Mouse (Mus musculus) forebrain, embryonic 10.5 days (tissue): ENCODE data around the gene Habp2. TPM values are rescaled to one million over a fixed set of nuclear protein-coding genes. Genes with fewer than 3 reads are reported as not detected.

Experiments
- DNase-seq: peaks from one replicate; pipeline ENCODE4 v3.0.0-alpha.2; 2017; ENCODE audit warnings: low spot score; ENCODE audit errors: extremely low spot score
- H3K27ac ChIP-seq: fragments of 300-500 bp; sonication (generic); 2 replicates; pipeline ENCODE4 v1.5.1; 2016; ENCODE audit warnings: mild to moderate bottlenecking
- H3K27me3 ChIP-seq: fragments of 300-500 bp; sonication (generic); 2 replicates; pipeline ENCODE4 v1.6.1; 2016; ENCODE audit warnings: mild to moderate bottlenecking; ENCODE audit not compliant: poor library complexity, severe bottlenecking
- H3K36me3 ChIP-seq: fragments of 300-500 bp; sonication (generic); replicated peaks from 2 replicates; pipeline ENCODE4 v1.6.1; 2016; ENCODE audit warnings: mild to moderate bottlenecking, moderate library complexity
- H3K4me1 ChIP-seq: fragments of 300-500 bp; sonication (generic); 2 replicates; pipeline ENCODE4 v1.6.1; 2016
- H3K4me3 ChIP-seq: fragments of 300-500 bp; sonication (generic); 2 replicates; pipeline ENCODE4 v1.5.1; 2016; ENCODE audit warnings: mild to moderate bottlenecking, moderate library complexity
- H3K9me3 ChIP-seq: fragments of 300-500 bp; sonication (generic); 2 replicates; pipeline ENCODE4 v1.6.1; 2016; ENCODE audit warnings: mild to moderate bottlenecking, moderate library complexity
- WGBS: fragments of 180-500 bp; shearing (Covaris S2); methylation state at CpG from one replicate; pipeline ENCODE4 v1.1.7; 2016; 5-methylcytosine and 5-hydroxymethylcytosine counted together
- polyA plus RNA-seq: library from polyadenylated mRNA; unstranded; fragments of >200 nt; fragmentation: Nextera tagmentation; extraction: Ambion mirVana; gene quantifications from 2 replicates; pipeline ENCODE4 v1.2.1, GENCODE M21; 2016

Gene Habp2
- polyA plus RNA-seq, 1 experiment from 2014 or later: not detected

DNA sequence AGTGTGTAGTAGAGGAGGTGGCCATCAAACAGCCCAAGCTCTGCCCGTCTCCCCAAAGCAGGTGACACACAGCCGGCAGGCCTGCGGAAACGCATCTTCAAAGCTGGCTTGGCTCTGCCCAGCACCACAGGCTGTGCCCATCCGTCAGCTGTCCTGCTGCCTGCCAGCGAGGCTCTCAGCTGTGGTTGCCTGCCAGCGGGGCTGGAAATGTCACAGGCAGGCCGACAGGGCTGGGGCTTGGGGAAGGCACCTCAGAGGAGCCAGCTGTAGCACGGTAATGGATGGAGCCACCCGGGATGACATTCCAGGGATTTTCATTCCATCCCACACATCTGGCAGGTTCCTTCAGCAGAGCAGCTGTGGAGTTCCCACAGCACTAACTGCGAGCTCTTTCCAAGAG lies 13.9 kb downstream of the Habp2 start:
- 88% methylated on average over 11 of the region's 11 CpGs for WGBS
- H3K4me3 ChIP-seq: no peak overlapping the region
- DNase-seq: no peak
- H3K36me3 ChIP-seq: no peaks in the 10 kb centered on the region
- H3K4me1 ChIP-seq: peaks cover 7% of the 10 kb centered on the region; the same call in 1 of the 2 replicates
- no peak overlapping the region for H3K27ac ChIP-seq
- 0 out of 2 replicates have a peak, but pooled peaks cover 3% of the 10 kb centered on the region for H3K27me3 ChIP-seq
- no peaks in the 10 kb centered on the region for H3K9me3 ChIP-seq

DNA sequence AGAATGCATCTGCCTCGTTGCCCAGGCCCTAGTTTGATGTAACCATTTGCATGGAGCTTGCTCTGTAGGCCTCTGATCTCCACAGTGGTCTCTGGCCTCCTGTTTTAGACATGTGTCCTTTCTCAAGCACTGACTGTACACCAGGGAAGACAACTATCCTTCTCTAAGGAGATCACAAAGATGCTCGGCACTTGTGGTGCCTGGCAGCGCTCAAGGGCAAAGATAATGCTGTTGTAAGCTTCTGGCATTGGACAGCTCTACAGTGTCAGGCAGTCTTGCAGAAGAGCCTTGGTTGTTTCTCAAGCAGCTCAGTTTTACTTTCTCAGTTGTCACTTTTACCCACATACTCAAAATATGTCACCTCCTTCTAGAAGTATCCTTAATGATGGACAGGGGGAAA lies 29.6 kb downstream of the Habp2 start:
- WGBS: 84% methylated on average over 3 of the region's 3 CpGs
- no peak for DNase-seq
- peaks cover 22% of the 10 kb centered on the region; the same call in 1 of the 2 replicates for H3K27me3 ChIP-seq
- H3K4me1 ChIP-seq: peaks cover 19% of the 10 kb centered on the region
- no peaks in the 10 kb centered on the region for H3K9me3 ChIP-seq
- H3K27ac ChIP-seq: no peak overlapping the region
- no peaks in the 10 kb centered on the region for H3K36me3 ChIP-seq
- H3K4me3 ChIP-seq: no peak overlapping the region

DNA sequence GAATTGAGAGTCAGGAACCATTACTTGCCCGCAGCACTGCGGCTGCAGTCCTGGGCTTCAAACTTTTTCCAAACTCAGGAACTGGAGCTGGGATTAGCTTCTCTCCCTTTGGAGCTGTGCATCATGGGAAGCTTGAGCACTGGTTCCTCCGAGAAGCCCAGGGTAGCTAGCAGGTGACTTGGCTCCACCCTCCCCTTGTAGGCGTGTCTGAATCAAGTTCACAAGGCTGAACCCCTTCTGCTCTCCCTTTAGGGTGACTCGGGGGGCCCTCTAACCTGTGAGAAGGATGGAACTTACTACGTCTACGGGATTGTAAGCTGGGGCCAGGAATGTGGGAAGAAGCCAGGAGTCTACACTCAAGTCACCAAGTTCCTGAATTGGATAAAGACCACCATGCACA lies 32.3 kb downstream of the Habp2 start:
- no peak overlapping the region; the same call in 1 of the 2 replicates for H3K27ac ChIP-seq
- peaks cover 24% of the 10 kb centered on the region for H3K4me1 ChIP-seq
- no peak overlapping the region for H3K4me3 ChIP-seq
- H3K36me3 ChIP-seq: no peaks in the 10 kb centered on the region
- no peak for DNase-seq
- WGBS: 92% methylated on average over 7 of the region's 7 CpGs
- H3K27me3 ChIP-seq: peaks cover 33% of the 10 kb centered on the region; the same call in 1 of the 2 replicates
- H3K9me3 ChIP-seq: no peaks in the 10 kb centered on the region

DNA sequence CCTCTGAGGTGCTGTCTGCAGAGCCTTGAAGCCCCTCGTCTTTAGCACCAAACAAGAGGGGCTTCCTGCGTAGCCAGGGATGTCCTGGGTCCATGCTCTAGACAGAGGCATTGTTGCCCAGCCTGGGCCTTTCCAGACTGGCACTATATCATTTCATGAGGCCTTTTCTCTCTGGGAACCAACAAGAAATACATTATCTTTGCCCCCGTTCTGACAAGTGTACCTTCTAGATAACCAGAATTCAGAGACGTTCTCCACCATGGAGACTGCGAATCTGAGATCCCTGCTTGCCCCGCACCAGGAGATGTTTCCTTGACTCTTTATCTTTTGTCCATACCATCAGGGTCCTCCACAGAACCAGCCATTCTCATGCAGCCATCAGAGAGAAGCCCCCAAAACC lies 32.7 kb downstream of the Habp2 start:
- 87% methylated on average over 6 of the region's 6 CpGs for WGBS
- DNase-seq: no peak
- peaks cover 33% of the 10 kb centered on the region; the same call in 1 of the 2 replicates for H3K27me3 ChIP-seq
- no peak overlapping the region; the same call in 1 of the 2 replicates for H3K27ac ChIP-seq
- H3K4me3 ChIP-seq: no peak overlapping the region
- H3K9me3 ChIP-seq: no peaks in the 10 kb centered on the region
- peaks cover 24% of the 10 kb centered on the region for H3K4me1 ChIP-seq
- no peaks in the 10 kb centered on the region for H3K36me3 ChIP-seq

DNA sequence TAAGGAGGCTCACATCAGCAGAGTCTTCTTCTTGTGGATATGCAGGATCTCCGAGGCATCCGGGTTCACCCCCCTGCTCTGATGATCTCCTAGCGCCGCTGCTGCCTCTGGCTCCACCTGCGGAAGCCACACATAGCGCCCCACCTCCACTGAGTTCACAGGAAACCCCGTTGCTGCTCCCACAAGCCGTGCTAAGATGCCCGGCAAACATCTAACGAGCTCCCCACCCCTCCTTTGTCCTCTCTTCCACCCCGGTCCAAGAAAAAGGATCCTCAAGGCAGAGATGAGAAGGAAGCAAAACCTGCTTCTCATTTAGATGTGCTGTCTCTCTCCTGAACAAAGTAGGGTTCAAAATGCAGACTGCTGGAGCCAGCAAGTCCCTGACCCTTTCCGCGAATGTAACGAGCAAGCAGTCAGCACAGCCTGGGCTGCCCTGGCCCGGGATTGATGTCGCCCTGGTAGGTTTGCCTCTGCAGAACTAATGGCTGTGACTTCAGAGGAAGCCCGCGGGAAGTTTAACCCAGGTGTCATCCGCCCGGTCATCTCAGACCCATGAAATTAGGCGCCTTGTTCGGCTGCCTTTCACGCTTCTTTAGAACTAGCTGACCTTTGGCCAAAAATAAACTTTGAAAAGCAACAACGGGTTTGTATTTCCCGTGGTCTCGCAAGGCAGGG lies 33.4 kb downstream of the Habp2 start:
- peaks cover 26% of the 10 kb centered on the region for H3K4me1 ChIP-seq
- peaks cover 36% of the 10 kb centered on the region; the same call in 1 of the 2 replicates for H3K27me3 ChIP-seq
- 26% methylated on average over 26 of the region's 26 CpGs for WGBS
- no peaks in the 10 kb centered on the region for H3K9me3 ChIP-seq
- peak overlapping the region; percentile 77 for H3K27ac ChIP-seq
- H3K36me3 ChIP-seq: no peaks in the 10 kb centered on the region
- peak overlapping the region; percentile 18; the same call in 1 of the 2 replicates for H3K4me3 ChIP-seq
- peak; percentile 46 for DNase-seq

DNA sequence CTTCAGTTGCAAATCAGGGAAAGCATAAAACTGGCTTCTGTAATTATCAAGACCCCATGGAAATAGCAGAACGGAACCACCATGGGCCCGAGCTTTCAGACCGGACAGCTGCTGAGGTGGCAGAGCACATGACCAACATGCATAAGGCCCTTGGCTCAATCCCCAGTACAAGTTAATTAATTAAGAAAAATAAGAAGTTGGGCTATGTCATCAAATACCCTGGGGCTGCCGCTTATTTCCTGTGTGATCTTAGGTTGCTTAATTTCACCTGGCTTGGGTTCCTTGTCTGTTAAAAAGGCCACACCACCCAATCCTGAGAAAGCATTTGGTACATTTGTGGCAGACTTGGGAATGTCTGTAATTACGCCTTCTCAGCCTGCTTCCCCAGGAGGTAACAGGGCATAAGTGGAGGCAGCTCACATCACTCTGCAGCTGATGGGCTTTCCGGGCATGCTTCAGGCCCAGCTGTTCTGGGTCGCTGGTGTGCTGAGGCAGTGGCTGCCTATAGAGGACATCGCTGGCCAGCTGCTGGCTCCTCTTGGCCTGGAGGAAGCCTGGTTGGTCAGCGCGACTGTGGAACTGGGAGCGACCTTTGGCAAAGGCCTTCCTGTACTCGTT lies 34.5 kb downstream of the Habp2 start:
- Histone ChIP-seq H3K4me3 (no peak overlapping the region), H3K4me1 (peaks cover 37% of the 10 kb centered on the region), H3K9me3 (no peaks in the 10 kb centered on the region), H3K27ac (peak overlapping the region; percentile 77), H3K27me3 (peaks cover 41% of the 10 kb centered on the region; the same call in 1 of the 2 replicates), H3K36me3 (no peaks in the 10 kb centered on the region)
- DNase-seq: no peak
- WGBS: 79% methylated on average over 12 of the region's 12 CpGs

DNA sequence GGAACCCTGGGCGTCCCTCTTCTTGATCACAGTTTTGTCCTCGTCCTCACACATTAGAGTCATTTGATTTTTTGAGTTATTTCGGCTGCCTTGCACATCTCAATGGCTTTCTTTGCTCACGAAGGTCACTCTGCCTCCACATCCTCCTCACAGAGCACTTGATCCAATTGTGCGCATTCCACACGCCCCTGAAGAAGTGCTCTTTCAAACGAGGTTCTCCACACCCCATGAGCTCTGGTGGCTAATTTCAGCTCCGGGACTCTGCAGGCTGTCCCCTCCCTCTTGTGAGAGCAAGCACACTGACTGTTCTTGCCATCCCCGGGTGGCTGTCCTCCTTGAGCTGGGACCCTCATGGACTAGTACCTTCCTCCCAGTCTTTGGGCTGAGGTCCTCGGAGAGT lies 38.7 kb downstream of the Habp2 start:
- Histone ChIP-seq H3K4me1 (peaks cover 31% of the 10 kb centered on the region), H3K27ac (peak overlapping the region; percentile 65), H3K9me3 (no peaks in the 10 kb centered on the region), H3K36me3 (no peaks in the 10 kb centered on the region), H3K4me3 (no peak overlapping the region), H3K27me3 (peaks cover 27% of the 10 kb centered on the region; the same call in 1 of the 2 replicates)
- 60% methylated on average over 10 of the region's 10 CpGs for WGBS
- DNase-seq: no peak

DNA sequence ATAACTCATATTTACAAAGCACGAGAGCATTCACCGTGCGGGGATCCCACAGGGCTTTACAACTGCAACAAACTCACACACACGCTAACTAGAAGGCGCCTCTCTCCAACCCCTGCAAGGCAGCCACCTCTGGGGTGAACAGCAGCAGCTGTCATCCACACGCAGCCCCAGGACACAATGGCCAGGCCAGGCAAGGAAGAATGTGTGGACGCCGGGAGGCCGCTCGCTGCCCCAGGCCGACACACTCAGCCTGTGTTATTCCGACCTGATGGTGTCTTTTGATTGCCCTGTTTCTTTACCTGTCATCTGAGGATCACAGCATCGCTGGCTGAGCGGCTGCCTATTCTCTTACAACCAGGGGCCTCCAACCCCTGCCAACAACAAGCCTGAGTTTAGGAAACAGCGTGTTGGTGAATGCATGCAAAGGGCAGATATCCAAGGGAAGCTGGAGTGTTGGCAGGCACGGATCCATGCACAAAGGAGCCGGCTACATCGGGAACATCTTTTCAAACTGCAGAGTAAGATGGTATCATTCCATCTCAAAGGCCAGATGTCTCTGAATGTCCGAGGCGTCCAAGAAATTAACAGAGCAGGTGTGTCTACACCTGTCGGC lies 39.4 kb downstream of the Habp2 start:
- Histone ChIP-seq H3K9me3 (no peaks in the 10 kb centered on the region), H3K27ac (peak overlapping the region; percentile 65), H3K27me3 (peaks cover 21% of the 10 kb centered on the region; the same call in 1 of the 2 replicates), H3K36me3 (no peaks in the 10 kb centered on the region), H3K4me3 (no peak overlapping the region), H3K4me1 (peaks cover 24% of the 10 kb centered on the region)
- peak; percentile 36 for DNase-seq
- 61% methylated on average over 21 of the region's 21 CpGs for WGBS

DNA sequence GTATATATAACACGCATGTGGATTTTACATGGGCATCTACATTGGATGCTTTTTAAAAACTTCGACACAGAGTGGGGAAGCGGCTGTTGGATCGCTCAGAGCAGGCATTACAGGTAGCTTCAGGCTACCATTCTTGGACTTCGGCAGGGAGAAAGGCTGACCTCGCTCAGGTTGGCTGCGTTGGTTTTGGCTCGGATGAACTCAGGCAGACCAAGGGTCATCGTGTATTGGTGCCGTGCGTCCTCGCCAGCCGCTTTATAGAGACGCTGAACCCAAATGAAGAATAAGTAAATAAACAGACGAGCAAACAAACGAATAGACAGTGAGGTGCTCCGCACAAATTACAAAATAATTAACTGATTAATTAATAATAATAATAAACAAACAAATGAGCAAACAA lies 49.4 kb downstream of the Habp2 start:
- Histone ChIP-seq H3K27me3 (peaks cover 4% of the 10 kb centered on the region), H3K36me3 (no peaks in the 10 kb centered on the region), H3K9me3 (no peaks in the 10 kb centered on the region), H3K27ac (no peak overlapping the region), H3K4me1 (no peaks in the 10 kb centered on the region), H3K4me3 (no peak overlapping the region)
- DNase-seq: no peak
- 96% methylated on average over 17 of the region's 17 CpGs for WGBS

DNA sequence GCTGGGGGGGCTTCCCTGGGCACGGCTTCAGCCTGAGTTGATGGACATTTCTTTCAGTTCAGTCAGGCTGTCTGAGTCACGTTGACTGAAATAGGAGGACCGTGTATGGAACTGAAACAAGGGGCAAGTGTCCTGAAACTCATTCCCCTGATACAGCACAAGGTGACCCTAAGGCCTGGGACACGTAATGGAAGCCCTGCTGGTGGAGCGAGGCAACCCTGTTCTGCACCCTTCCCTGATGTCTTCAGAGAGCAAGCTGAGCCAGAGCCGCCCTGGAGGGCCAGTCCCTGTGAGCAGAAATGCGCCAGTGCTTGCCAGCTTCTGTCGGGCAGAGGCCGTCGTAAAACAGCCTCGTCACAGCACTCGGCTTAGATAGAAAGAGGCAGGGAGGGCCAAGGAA lies 49.9 kb downstream of the Habp2 start:
- Histone ChIP-seq H3K27me3 (peaks cover 10% of the 10 kb centered on the region), H3K36me3 (no peaks in the 10 kb centered on the region), H3K4me3 (no peak overlapping the region), H3K27ac (no peak overlapping the region), H3K9me3 (no peaks in the 10 kb centered on the region), H3K4me1 (no peaks in the 10 kb centered on the region)
- 86% methylated on average over 12 of the region's 12 CpGs for WGBS
- no peak for DNase-seq

DNA sequence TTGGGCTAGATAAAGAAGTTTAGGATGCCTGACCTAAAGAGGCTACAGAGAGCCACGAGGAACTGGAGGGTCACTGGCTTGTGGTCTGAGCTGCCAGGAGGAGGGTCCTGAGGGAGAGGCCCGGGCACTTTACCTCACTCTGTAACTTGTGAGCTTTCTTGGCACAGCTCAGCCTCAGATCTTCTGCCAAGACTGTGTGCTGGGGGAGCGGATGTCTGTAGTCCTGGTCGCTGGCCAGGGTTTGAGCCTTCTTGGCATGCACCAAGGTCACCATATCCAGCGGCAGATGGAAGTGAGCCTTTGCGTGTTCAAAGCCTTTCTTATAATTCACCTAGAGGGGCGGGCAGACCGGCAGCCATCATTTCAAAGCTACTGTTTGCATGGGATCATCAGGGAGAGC lies 55.1 kb downstream of the Habp2 start:
- WGBS: 91% methylated on average over 8 of the region's 8 CpGs
- no peak for DNase-seq
- no peaks in the 10 kb centered on the region for H3K9me3 ChIP-seq
- peaks cover 40% of the 10 kb centered on the region for H3K4me1 ChIP-seq
- peaks cover 51% of the 10 kb centered on the region for H3K27me3 ChIP-seq
- H3K4me3 ChIP-seq: no peak overlapping the region
- no peaks in the 10 kb centered on the region for H3K36me3 ChIP-seq
- H3K27ac ChIP-seq: no peak overlapping the region

DNA sequence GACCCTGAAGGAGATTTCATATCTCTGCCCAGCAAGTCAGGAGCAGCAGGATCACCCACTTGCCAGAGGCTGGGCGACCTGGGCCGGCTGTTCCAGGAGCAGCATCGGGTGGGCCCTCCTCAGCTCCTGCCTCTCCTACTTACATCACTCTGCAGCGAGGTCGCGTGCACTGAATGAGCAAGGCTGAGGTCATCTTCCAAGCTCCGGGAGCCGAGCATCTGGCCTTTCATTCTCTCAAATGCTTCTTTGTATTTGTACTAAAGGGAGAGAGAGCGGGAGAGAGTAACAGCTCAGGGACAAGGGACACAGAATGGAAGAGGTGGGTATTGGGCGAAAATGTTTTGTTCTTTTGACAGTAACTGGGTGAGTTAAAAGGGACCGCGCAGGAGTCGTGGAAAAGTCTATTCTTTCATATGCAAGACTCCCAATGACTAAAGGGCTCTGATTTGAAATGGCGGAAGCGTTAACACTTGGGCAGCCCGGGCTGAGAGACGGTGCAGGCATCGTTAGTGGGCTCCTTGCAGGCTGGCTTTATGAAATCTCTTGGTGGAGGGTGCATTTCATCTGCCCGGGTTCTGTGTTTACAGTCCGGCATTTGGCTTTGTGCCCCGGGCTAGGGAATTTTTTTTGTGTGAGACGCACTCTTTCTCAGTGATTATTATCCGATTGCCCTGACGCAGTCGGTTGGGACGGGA lies 57.1 kb downstream of the Habp2 start:
- no peaks in the 10 kb centered on the region for H3K9me3 ChIP-seq
- 42% methylated on average over 26 of the region's 26 CpGs for WGBS
- peaks cover 40% of the 10 kb centered on the region for H3K4me1 ChIP-seq
- H3K36me3 ChIP-seq: no peaks in the 10 kb centered on the region
- peak overlapping the region; percentile 13 for H3K4me3 ChIP-seq
- H3K27me3 ChIP-seq: peaks cover 54% of the 10 kb centered on the region
- DNase-seq: peak; percentile 68
- H3K27ac ChIP-seq: peak overlapping the region; percentile 77
